Mouse (Mus musculus): ENCODE measurements at regions not wholly inside any gene's neighbourhood (a gene's known extent, or its start where the extent isn't known, plus 50 kb on each side); places are given as distances from the start of the nearest gene placed in this dataset.
A peak's percentile ranks its signal among the peaks of the same experiment; 100 is the strongest.

- WGBS = 24% methylated on average over 1 of the region's 1 CpGs
- Histone ChIP-seq H3K4me1 (ENCODE audit: control insufficient read depth, insufficient read depth, low read length) (no peaks in the 10 kb centered on the region), H3K27ac (replicated peaks; ENCODE audit: low read depth, low read length) (no peak overlapping the region), H3K36me3 (replicated peaks; ENCODE audit: control insufficient read depth, insufficient read depth, low read depth, low read length) (no peaks in the 10 kb centered on the region), H3K9ac (replicated peaks; ENCODE audit: low read length) (no peak overlapping the region), H3K27me3 (ENCODE audit: control insufficient read depth, insufficient read depth, low read length) (no peaks in the 10 kb centered on the region), H3K4me3 (ENCODE audit: low read depth, low read length) (no peak overlapping the region), H3K4me2 (ENCODE audit: low read depth, low read length) (no peak overlapping the region), H3K9me3 (replicated peaks; ENCODE audit: control insufficient read depth, low read length) (no peaks in the 10 kb centered on the region)
- DNase-seq (ENCODE audit: low spot score) (no peak), ATAC-seq (replicated peaks; ENCODE audit: insufficient number of reproducible peaks, low FRiP score, low TSS enrichment, low read depth) (no peak)
These were observed 221.5 kb upstream of the 4921530L21Rik start for GRCm38 (mm10) chr14:95659552-95659951.

GRCm38 (mm10) chr14:95660862-95661261 lies 220.2 kb upstream of the 4921530L21Rik start:
- ATAC-seq (replicated peaks; ENCODE audit: insufficient number of reproducible peaks, low FRiP score, low TSS enrichment, low read depth) (no peak), DNase-seq (ENCODE audit: low spot score) (no peak)
- Histone ChIP-seq H3K4me1 (ENCODE audit: control insufficient read depth, insufficient read depth, low read length) (no peaks in the 10 kb centered on the region), H3K9ac (replicated peaks; ENCODE audit: low read length) (no peak overlapping the region), H3K27ac (replicated peaks; ENCODE audit: low read depth, low read length) (no peak overlapping the region), H3K36me3 (replicated peaks; ENCODE audit: control insufficient read depth, insufficient read depth, low read depth, low read length) (no peaks in the 10 kb centered on the region), H3K4me3 (ENCODE audit: low read depth, low read length) (no peak overlapping the region), H3K9me3 (replicated peaks; ENCODE audit: control insufficient read depth, low read length) (no peaks in the 10 kb centered on the region), H3K4me2 (ENCODE audit: low read depth, low read length) (no peak overlapping the region), H3K27me3 (ENCODE audit: control insufficient read depth, insufficient read depth, low read length) (no peaks in the 10 kb centered on the region)
- WGBS = 82% methylated on average over 1 of the region's 1 CpGs

GRCm38 (mm10) chr14:95661416-95661815 lies 219.6 kb upstream of the 4921530L21Rik start:
- no peak overlapping the region for H3K4me3 ChIP-seq (ENCODE audit: low read depth, low read length)
- H3K36me3 ChIP-seq (replicated peaks; ENCODE audit: control insufficient read depth, insufficient read depth, low read depth, low read length) = no peaks in the 10 kb centered on the region
- 87% methylated on average over 3 of the region's 3 CpGs for WGBS
- no peak overlapping the region for H3K27ac ChIP-seq (replicated peaks; ENCODE audit: low read depth, low read length)
- H3K27me3 ChIP-seq (ENCODE audit: control insufficient read depth, insufficient read depth, low read length) = no peaks in the 10 kb centered on the region
- DNase-seq (ENCODE audit: low spot score) (no peak), ATAC-seq (replicated peaks; ENCODE audit: insufficient number of reproducible peaks, low FRiP score, low TSS enrichment, low read depth) (no peak)
- H3K9ac ChIP-seq (replicated peaks; ENCODE audit: low read length) = no peak overlapping the region
- no peak overlapping the region for H3K4me2 ChIP-seq (ENCODE audit: low read depth, low read length)
- no peaks in the 10 kb centered on the region for H3K4me1 ChIP-seq (ENCODE audit: control insufficient read depth, insufficient read depth, low read length)
- H3K9me3 ChIP-seq (replicated peaks; ENCODE audit: control insufficient read depth, low read length) = no peaks in the 10 kb centered on the region

- ATAC-seq (replicated peaks; ENCODE audit: insufficient number of reproducible peaks, low FRiP score, low TSS enrichment, low read depth) (no peak), DNase-seq (ENCODE audit: low spot score) (no peak)
- Histone ChIP-seq H3K27me3 (ENCODE audit: control insufficient read depth, insufficient read depth, low read length) (no peaks in the 10 kb centered on the region), H3K4me2 (ENCODE audit: low read depth, low read length) (no peak overlapping the region), H3K9ac (replicated peaks; ENCODE audit: low read length) (no peak overlapping the region), H3K4me1 (ENCODE audit: control insufficient read depth, insufficient read depth, low read length) (no peaks in the 10 kb centered on the region), H3K9me3 (replicated peaks; ENCODE audit: control insufficient read depth, low read length) (no peaks in the 10 kb centered on the region), H3K4me3 (ENCODE audit: low read depth, low read length) (no peak overlapping the region), H3K36me3 (replicated peaks; ENCODE audit: control insufficient read depth, insufficient read depth, low read depth, low read length) (no peaks in the 10 kb centered on the region), H3K27ac (replicated peaks; ENCODE audit: low read depth, low read length) (no peak overlapping the region)
- WGBS = 82% methylated on average over 1 of the region's 1 CpGs
These were observed 193.6 kb upstream of the 4921530L21Rik start for GRCm38 (mm10) chr14:95687448-95687847.

- no peak for ATAC-seq (replicated peaks; ENCODE audit: insufficient number of reproducible peaks, low FRiP score, low TSS enrichment, low read depth)
- H3K4me3 ChIP-seq (ENCODE audit: low read depth, low read length) = no peak overlapping the region
- H3K36me3 ChIP-seq (replicated peaks; ENCODE audit: control insufficient read depth, insufficient read depth, low read depth, low read length) = no peaks in the 10 kb centered on the region
- H3K27me3 ChIP-seq (ENCODE audit: control insufficient read depth, insufficient read depth, low read length) = no peaks in the 10 kb centered on the region
- no peak for DNase-seq (ENCODE audit: low spot score)
- H3K27ac ChIP-seq (replicated peaks; ENCODE audit: low read depth, low read length) = no peak overlapping the region
- no peaks in the 10 kb centered on the region for H3K9me3 ChIP-seq (replicated peaks; ENCODE audit: control insufficient read depth, low read length)
- H3K4me2 ChIP-seq (ENCODE audit: low read depth, low read length) = no peak overlapping the region
- no peaks in the 10 kb centered on the region for H3K4me1 ChIP-seq (ENCODE audit: control insufficient read depth, insufficient read depth, low read length)
- H3K9ac ChIP-seq (replicated peaks; ENCODE audit: low read length) = no peak overlapping the region
These were observed 192.4 kb upstream of the 4921530L21Rik start for GRCm38 (mm10) chr14:95688611-95689010.

- no peak for DNase-seq (ENCODE audit: low spot score)
- Histone ChIP-seq H3K9ac (replicated peaks; ENCODE audit: low read length) (no peak overlapping the region), H3K4me1 (ENCODE audit: control insufficient read depth, insufficient read depth, low read length) (no peaks in the 10 kb centered on the region), H3K27ac (replicated peaks; ENCODE audit: low read depth, low read length) (no peak overlapping the region), H3K4me3 (ENCODE audit: low read depth, low read length) (no peak overlapping the region), H3K36me3 (replicated peaks; ENCODE audit: control insufficient read depth, insufficient read depth, low read depth, low read length) (no peaks in the 10 kb centered on the region), H3K9me3 (replicated peaks; ENCODE audit: control insufficient read depth, low read length) (no peaks in the 10 kb centered on the region), H3K4me2 (ENCODE audit: low read depth, low read length) (no peak overlapping the region), H3K27me3 (ENCODE audit: control insufficient read depth, insufficient read depth, low read length) (no peaks in the 10 kb centered on the region)
- ATAC-seq (replicated peaks; ENCODE audit: insufficient number of reproducible peaks, low FRiP score, low TSS enrichment, low read depth) = no peak
These were observed 155.0 kb upstream of the 4921530L21Rik start for GRCm38 (mm10) chr14:95726082-95726481.

- no peak overlapping the region for H3K9ac ChIP-seq (replicated peaks; ENCODE audit: low read length)
- 50% methylated on average over 2 of the region's 2 CpGs for WGBS
- DNase-seq (ENCODE audit: low spot score) = no peak
- H3K4me3 ChIP-seq (ENCODE audit: low read depth, low read length) = no peak overlapping the region
- ATAC-seq (replicated peaks; ENCODE audit: insufficient number of reproducible peaks, low FRiP score, low TSS enrichment, low read depth) = no peak
- H3K9me3 ChIP-seq (replicated peaks; ENCODE audit: control insufficient read depth, low read length) = no peaks in the 10 kb centered on the region
- H3K4me1 ChIP-seq (ENCODE audit: control insufficient read depth, insufficient read depth, low read length) = no peaks in the 10 kb centered on the region
- H3K27me3 ChIP-seq (ENCODE audit: control insufficient read depth, insufficient read depth, low read length) = no peaks in the 10 kb centered on the region
- no peak overlapping the region for H3K4me2 ChIP-seq (ENCODE audit: low read depth, low read length)
- no peaks in the 10 kb centered on the region for H3K36me3 ChIP-seq (replicated peaks; ENCODE audit: control insufficient read depth, insufficient read depth, low read depth, low read length)
- no peak overlapping the region for H3K27ac ChIP-seq (replicated peaks; ENCODE audit: low read depth, low read length)
These were observed 105.3 kb upstream of the 4921530L21Rik start for GRCm38 (mm10) chr14:95775737-95776136.

GRCm38 (mm10) chr14:95777439-95777838 lies 103.6 kb upstream of the 4921530L21Rik start:
- Histone ChIP-seq H3K27ac (replicated peaks; ENCODE audit: low read depth, low read length) (no peak overlapping the region), H3K9ac (replicated peaks; ENCODE audit: low read length) (no peak overlapping the region), H3K27me3 (ENCODE audit: control insufficient read depth, insufficient read depth, low read length) (no peaks in the 10 kb centered on the region), H3K36me3 (replicated peaks; ENCODE audit: control insufficient read depth, insufficient read depth, low read depth, low read length) (no peaks in the 10 kb centered on the region), H3K9me3 (replicated peaks; ENCODE audit: control insufficient read depth, low read length) (no peaks in the 10 kb centered on the region), H3K4me2 (ENCODE audit: low read depth, low read length) (no peak overlapping the region), H3K4me3 (ENCODE audit: low read depth, low read length) (no peak overlapping the region), H3K4me1 (ENCODE audit: control insufficient read depth, insufficient read depth, low read length) (no peaks in the 10 kb centered on the region)
- no peak for ATAC-seq (replicated peaks; ENCODE audit: insufficient number of reproducible peaks, low FRiP score, low TSS enrichment, low read depth)
- DNase-seq (ENCODE audit: low spot score) = peak; percentile 44

Data from embryonic facial prominence, embryonic 11.5 days (tissue).